Mouse (Mus musculus) spleen, adult 12 weeks (tissue): Measurements from ENCODE around the gene Tmprss15.

ENCODE experiments used
- DNase-seq: peaks from one replicate; pipeline ENCODE4 v3.0.0; 2022; ENCODE audit warnings: low spot score

The Tmprss15 gene

GRCm38 (mm10) chr16:79090997-79091396 is at the start of gene Tmprss15:
Tmprss15 (minus strand) TSS chr16:79091097.
- no peak for DNase-seq

- DNase-seq, result no peak
These were observed 24.0 kb upstream of the Tmprss15 start for GRCm38 (mm10) chr16:79114879-79115278.

GRCm38 (mm10) chr16:79109516-79109915 is 18.6 kb upstream of the Tmprss15 start:
- no peak for DNase-seq

GRCm38 (mm10) chr16:79108969-79109368 is 18.1 kb upstream of the Tmprss15 start:
- DNase-seq, result no peak

GRCm38 (mm10) chr16:79100325-79100724 is 9.4 kb upstream of the Tmprss15 start:
- no peak for DNase-seq

- no peak for DNase-seq
These were observed 7.4 kb upstream of the Tmprss15 start for GRCm38 (mm10) chr16:79098321-79098720.

- no peak for DNase-seq
These were observed 4.3 kb downstream of the Tmprss15 start for GRCm38 (mm10) chr16:79086550-79086949.

- DNase-seq, result no peak
These were observed 27.0 kb downstream of the Tmprss15 start for GRCm38 (mm10) chr16:79063848-79064247.

GRCm38 (mm10) chr16:79058775-79059558 is 31.9 kb downstream of the Tmprss15 start:
- DNase-seq, result no peak

- DNase-seq, result no peak
These were observed 58.3 kb downstream of the Tmprss15 start for GRCm38 (mm10) chr16:79032593-79032992.

GRCm38 (mm10) chr16:79002812-79003211 is 88.1 kb downstream of the Tmprss15 start:
- DNase-seq, result no peak

GRCm38 (mm10) chr16:79001679-79002078 is 89.2 kb downstream of the Tmprss15 start:
- no peak for DNase-seq

GRCm38 (mm10) chr16:78976384-78976783 is 114.5 kb downstream of the Tmprss15 start:
- DNase-seq, result no peak

- no peak for DNase-seq
These were observed 116.8 kb downstream of the Tmprss15 start for GRCm38 (mm10) chr16:78974099-78974498.

GRCm38 (mm10) chr16:78969091-78969731 is 121.7 kb downstream of the Tmprss15 start:
- DNase-seq, result no peak

GRCm38 (mm10) chr16:78957434-78957833 is 133.5 kb downstream of the Tmprss15 start:
- no peak for DNase-seq

- no peak for DNase-seq
These were observed 140.5 kb downstream of the Tmprss15 start for GRCm38 (mm10) chr16:78950359-78950758.

GRCm38 (mm10) chr16:78937755-78938154 is 153.1 kb downstream of the Tmprss15 start:
- no peak for DNase-seq

- DNase-seq, result no peak
These were observed 156.6 kb downstream of the Tmprss15 start for GRCm38 (mm10) chr16:78934298-78934697.

GRCm38 (mm10) chr16:78931287-78932025 is 159.4 kb downstream of the Tmprss15 start:
- no peak for DNase-seq

GRCm38 (mm10) chr16:78930382-78931286 is 160.3 kb downstream of the Tmprss15 start, which contains the start of gene Chodl:
Chodl (plus strand) TSS chr16:78930948.
- no peak for DNase-seq

GRCm38 (mm10) chr16:78922644-78923043 is 168.3 kb downstream of the Tmprss15 start:
- no peak for DNase-seq
